Mouse (Mus musculus): ENCODE measurements at regions not wholly inside any gene's neighbourhood (a gene's known extent, or its start where the extent isn't known, plus 50 kb on each side); places are given as distances from the start of the nearest gene placed in this dataset.
"Not testable (repeated sequence)": the region's sequence is repeated elsewhere in the genome, so short reads cannot be mapped to it uniquely, and the experiment has no call there.

DNA sequence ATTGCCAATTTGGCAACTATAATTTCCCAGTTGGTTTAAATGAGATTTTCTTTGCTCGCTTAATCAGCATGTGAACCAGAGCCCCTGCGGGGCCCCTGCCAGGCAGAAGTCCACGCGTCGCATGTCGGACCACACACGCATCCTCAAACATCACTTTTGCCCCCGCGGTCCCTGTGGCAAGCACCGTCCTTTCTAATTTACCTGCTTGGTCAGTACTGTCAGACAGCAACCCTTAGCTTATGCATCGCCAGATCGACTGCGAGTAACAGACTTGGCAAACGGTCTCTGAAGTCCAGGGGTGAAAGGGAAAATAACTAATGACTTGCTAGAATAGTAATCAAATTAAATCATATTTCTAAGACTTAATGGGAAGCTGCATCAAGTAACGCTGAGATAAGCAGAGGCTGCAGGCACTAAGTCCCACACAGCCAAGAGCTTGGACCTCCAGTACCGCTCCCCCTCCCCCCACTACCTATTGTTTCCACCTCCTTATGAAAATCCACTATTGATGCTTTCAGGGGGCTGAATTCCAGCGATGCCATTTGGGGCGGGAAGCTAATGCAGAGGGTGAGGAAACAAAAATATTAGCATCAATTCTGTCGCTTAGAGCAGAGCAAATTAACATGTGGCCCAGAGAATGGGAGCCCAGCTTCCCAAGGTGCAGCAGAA is 142.0 kb upstream of the Cntnap4 start:
- DNase-seq (ENCODE audit: low spot score), result no peak

DNA sequence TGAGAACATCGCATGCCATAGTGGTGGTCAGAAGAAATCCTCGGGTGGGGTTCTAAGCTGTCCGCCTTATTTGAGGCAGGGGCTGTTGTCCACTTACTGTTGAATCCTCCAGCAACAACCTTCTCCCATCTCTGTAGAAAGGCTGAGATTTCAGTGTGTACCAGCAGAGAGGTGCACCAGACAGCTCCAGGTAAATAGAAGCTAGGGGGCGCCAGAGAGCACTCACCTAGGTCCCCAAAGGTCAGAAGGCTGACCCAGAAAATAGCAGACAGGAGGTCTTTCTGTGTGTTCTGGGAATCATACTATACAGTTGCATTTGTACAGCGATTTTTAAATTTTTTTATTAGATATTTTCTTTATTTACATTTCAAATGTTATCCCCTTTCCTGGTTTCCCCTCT is 157.9 kb upstream of the Cntnap4 start:
- no peak for DNase-seq (ENCODE audit: low spot score)

DNA sequence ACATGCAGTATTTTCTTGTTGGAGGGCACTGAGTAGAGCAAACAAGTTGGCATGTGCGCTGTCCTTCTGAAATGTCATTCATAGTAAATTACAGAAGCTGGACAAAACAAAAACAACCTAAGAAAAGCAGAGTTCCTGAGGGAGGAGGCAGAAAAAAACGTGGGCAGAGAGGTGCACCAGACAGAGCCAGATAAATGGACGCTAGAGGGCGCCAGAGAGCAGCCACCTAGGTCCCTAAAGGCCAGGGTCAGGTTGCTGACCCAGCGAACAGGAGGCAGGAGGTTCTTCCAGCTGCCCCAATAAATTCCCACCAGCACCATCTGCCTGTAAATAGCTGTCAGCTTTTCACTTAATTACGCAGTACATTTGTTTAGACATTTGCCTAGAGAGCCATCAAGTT is 158.6 kb upstream of the Cntnap4 start:
- DNase-seq (ENCODE audit: low spot score), result peak; percentile 14

DNA sequence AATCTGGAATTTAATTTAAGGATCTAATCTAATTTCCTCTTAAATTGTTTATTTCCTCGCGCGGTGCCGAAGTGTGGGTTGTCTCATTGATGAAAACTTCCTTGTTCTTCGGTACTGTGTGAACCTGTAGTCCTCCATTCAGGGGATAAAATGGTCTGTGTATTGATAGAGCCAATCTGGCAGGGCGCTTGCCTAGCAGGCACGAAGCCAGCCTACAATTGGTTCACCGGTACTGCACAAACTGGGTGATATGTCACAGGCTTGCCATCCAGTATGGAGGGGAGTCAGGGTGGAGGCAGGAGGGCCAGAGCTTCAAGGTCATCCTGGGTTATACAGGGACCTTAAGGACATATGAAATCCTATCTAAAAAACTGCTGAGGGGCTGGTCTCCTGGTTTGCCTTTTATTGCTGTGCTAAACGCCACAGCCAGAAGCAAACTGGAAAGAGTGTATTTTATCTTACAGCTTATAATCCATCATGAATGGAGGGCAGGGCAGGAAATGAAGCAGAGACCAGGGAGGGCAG is 161.6 kb upstream of the Cntnap4 start:
- no peak for DNase-seq (ENCODE audit: low spot score)

DNA sequence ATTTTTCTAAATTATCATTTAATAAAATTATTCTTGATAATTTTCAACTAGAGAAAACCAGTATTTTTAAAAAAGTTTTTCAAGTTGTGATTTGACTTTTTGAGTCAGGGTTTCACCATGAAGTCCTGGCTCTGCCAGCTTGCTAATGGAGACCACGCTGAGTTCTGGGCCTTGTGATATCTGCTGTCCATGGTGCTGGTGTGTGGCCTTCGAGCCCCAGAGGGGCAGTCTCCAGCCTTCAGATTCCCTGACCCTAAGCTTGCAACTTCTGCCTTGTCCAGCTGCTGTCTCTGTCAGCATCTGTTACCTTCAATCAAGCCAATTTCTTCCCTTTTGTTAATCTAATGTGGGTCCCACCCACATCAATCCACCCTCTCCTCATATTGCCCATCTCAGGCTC is 165.8 kb upstream of the Cntnap4 start:
- DNase-seq (ENCODE audit: low spot score), result no peak

DNA sequence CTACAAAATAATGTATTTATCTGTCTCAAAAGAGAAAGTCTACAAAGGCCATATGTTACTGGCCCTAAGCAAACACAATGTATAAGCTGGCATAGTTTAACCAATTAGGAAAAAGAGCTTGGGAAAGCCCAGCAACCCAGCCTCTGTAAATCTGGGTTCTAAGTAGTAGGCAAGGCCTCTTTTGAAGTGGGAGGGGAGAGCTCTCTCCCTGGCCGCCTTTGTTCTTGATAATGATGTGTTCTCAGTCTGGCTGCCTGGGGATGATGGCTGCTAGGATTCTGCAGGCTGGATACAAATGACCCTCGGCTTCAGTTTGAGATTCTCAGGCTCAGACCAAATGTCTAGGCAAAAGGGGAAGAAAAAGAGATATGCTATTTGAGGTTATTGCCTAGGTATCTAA is 172.4 kb upstream of the Cntnap4 start:
- DNase-seq (ENCODE audit: low spot score), result no peak

DNA sequence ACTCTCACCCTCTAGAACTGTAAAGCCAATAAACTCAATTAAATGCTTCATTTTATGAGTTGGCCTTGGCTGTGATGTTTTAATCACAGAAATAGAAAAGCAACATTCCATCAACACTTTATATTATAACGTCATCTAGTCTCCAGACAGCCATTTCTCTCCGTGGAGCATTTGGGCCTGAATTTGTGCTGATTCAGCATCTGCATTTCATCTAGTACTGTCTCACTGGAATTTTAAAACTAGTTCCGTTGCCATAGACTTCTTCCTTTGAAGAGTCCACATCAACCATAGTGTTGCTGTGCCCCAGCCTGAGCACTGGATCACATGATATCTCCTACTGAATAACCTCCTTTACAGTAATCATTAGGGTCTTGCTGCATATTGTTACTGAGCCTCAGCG is 179.7 kb upstream of the Cntnap4 start:
- DNase-seq (ENCODE audit: low spot score), result no peak

DNA sequence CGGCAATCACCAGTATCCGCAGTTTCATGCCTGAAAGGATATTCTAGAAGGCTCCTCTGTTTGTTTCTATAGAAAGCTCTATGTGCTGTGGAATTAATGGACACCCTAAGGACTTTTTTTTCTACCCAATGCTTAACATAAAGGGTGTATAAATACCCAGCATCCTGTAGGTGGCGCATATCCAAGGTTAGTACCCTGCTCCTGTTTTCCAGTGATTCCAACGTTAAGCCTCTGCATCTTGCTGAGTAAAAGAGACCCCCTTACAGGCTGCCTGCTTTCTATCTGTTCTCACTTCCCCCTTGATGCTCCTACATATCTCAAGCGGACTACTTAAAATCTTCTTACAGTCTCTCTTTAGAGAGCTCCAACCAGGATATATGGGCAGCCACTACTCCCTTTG is 221.5 kb upstream of the Cntnap4 start:
- no peak for DNase-seq (ENCODE audit: low spot score)

DNA sequence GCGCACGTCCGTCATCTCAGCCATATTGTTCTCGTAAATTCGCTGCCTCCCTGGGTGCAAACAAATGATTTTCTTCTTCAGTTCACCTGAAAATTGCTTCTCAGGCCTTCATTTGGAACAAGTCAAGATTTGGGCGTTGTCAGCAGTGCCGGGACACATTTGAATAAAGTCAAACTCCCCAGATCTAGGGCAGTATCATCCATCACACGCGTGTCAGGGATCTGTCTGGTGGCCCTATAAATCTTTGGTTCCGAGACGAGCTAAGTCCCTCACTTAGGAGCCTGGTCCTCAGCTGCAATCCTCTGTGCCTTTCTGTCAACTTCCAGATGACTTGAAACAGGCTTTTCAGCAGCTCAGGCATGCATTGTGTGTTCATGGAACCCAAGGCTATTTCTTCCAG is 236.7 kb upstream of the Cntnap4 start:
- no peak for DNase-seq (ENCODE audit: low spot score)

DNA sequence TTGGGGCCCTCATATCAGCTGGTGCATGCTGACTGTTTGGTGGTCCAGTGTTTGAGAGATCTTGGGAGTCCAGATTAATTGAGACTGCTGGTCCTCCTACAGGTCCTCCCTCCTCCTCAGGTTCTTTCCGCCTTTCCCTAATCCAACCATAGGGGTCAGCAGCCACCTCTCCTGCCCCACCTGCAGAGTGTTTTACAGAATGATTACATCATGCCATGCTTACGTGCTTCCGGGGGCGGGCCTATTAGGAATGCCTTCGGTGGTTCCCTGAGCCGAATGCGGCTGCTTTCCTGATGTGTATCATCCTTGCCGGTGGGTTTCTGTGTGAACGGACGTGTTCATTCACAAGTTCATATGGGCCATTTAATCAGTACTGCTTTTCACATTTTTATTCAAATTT is 237.8 kb upstream of the Cntnap4 start:
- DNase-seq (ENCODE audit: low spot score), result no peak

DNA sequence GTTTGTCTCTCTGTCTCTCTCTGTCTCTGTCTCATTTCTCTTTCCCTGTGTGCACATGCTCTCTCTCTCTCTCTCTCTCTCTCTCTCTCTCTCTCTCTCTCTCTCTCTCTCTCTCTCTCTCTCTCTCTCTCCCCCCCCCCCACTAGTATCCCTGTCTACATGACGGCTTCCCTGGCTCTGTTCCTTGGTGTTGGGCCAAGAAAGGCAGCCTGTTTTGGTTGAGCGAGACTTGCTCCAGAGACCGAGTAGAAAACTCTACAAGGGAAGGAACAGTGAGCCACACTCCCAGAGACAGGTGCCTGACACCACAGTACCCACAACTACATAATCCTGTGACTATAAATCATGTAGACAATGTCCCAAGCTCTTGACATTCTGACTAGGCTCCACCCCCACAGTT is 260.0 kb upstream of the Cntnap4 start:
- DNase-seq (ENCODE audit: low spot score), result no peak

DNA sequence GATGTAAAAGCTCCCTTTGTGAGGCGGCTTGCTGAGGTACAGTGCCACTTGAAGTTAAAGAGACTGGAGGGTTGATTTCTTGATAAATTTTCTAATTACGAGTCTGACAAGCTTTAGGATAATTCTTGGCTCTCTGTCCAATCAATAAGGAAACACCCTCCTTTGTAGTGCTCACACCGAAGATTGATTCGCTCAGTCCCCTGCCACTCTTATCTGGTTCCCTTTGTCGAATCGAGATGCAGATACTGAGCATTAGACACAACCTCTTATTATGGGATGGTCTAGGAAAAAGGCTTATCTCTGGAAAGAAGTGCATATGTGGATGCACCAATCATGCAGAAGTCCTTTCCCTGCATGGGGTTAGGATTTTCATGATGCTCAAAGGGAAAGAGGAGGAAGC is 261.5 kb upstream of the Cntnap4 start:
- no peak for DNase-seq (ENCODE audit: low spot score)

DNA sequence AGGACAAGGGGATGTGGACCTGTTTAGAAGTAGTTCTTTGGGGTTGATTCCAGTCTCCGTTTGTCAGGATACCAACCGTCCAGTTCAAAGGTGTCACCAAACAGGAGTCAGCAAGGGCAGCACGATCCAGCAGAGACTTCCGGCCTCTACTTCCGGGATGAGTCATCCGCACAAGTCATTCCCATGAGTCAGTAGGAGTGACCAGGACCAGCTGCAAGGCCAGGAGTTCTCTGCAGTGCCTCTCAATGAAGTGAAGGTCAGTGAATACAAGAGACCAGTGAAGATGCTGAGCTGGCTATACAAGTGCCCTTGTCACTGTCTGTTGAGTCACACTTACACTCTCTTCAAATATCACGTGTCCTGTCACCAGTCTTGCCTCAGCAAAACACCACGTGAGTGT is 272.8 kb upstream of the Cntnap4 start:
- no peak for DNase-seq (ENCODE audit: low spot score)

DNA sequence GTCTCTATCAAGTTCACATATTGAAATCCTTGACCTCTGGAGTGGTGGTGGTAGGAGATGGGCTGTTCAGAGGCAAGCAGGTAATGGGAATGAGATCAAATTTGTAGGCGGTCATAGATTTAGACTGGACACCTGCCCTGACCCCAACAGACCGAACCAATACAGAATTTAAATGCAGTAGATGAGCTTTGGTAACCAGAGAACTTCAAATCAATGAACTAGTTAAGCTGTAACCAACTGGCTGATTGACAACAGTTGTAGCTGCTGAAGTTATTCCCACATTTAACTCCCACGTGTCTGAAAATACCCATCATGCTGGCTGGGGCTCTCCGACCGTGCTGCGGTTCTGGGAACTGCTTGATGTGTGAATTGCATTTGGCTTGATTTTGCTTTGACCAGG is 268.5 kb upstream of the Gm6793 start:
- no peak for DNase-seq (ENCODE audit: low spot score)

DNA sequence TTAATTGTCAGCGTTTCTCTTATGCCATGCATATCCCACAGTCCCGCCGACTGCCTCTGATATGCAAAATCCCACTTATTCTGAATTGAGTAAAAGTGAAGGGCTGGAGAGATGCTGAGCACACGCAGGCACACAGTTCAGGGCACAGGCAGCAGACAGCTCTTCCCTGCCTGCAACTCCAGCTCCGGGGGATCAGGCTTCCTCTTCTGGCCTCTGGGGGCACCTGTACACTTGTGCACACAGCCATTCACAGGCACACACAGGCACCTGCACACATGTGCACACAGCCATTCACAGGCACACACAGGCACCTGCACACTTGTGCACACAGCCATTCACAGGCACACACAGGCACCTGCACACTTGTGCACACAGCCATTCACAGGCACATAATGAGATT is 254.8 kb upstream of the Gm6793 start:
- no peak for DNase-seq (ENCODE audit: low spot score)

DNA sequence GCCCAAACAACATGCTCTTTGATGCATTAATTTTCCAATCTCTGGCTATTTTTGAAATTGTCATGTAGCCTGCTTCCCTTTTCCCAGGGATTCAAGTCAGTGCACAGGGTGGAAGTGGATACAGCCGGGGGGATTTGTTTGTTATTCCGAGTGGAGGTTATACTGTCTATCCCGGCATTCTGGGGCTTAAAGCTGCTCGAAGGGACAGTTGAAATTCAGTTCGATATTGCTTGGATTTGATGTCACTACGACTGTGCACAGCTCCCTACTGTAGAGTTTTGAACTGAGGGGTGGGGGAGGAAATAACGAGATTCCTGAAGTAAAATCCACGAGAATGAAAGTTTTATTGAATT is 254.4 kb upstream of the Gm6793 start:
- no peak for DNase-seq (ENCODE audit: low spot score)

DNA sequence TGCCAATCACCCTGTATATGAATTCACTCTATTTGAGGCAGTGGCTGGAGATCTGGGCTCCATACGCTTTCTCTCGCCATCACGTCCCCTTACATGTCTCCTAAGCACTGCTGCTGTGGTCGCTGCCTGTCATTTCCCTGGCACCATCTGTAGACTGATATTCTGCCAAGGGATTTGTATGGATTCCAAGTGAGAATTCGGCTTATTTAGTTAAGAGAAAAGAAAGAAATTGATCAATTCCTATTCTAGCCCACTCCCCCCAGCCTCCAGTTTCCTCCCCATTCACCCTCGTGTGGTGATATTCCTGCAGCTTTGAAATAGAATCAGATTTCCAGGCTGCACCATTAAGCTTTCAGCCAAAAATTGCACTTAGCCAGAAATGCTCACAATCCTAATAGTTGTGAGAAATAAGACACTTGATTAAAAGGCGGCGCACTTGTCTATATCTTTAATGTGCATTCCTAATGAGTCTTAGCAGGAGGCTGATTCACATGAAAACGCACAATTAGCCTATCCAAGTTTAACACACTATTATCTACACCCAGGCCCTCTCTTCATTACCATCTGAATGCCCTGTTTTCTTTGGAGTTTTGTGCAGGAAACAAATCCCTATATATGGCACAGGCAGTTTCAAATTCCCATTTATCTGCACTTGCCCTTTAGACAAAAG is 253.8 kb upstream of the Gm6793 start:
- peak; percentile 48 for DNase-seq (ENCODE audit: low spot score)

DNA sequence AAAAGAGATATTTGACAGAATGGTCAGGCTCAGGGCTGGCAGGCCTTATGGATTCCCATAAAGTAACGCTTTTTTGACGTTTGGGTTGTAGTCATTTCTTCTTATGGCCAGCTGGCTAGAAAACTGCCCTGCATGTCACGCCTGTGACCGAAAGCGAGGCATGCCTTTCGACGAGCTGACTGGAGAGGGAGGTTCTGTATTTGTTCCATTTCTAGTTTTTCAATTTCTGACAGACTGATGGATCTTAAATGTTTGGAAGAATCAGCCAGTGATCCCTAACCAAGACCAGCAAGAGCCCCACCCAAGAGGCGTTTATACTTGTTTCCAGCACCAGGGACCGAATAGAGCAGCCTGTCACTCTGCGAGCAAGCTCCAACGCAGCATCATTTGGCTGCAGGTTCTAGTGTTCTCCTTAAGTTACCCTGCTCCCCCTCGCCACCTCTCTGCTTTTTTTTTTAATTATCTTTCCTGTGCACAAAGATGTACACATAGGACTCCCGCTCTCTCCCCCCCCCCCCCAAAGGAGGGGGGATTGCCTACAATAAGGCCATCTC is 243.2 kb upstream of the Gm6793 start:
- DNase-seq (ENCODE audit: low spot score), result no peak

DNA sequence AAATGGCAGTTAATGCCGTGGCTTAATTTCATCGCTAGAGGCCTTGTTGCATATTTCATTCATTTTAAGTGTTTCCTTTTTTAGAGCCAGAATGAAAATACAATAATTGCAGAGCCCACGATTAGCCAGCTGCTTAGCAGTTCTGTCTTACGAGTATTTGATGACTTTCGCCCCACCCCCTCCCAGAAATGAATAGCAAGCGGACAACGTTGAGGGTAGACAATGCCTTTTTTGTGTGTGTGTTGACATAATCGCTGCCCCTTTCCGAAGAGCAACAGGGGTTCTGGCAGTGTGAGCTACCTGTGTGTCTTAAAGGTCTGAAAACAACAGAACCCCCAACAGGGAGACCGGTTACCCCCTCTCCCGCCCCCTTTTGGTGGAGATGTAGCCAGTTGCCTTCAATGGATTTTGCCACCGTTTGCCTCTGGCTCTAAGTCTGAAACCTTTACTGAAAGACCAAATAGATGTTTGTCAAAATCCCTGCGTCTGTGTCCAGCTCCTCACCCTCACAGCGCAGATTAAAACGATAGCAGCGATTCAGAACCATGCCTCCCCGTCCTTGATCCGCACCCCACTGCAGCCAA is 242.6 kb upstream of the Gm6793 start:
- no peak for DNase-seq (ENCODE audit: low spot score)

DNA sequence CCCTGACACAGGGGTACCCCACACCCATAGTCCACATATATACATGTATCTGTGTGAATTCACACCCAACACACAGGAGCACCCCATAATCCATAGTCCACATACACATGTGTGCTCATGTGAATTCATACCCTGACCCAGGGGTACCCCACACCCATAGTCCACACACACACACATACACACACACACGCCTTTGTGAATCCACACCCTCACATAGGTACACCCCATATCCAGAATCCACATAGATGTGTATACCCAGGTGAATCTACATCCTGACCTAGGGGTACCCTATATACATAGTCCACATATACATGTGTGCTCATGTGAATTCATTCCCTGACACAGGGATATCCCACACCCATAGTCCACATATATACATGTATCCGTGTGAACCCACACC is 231.8 kb upstream of the Gm6793 start:
- not testable (repeated sequence) for DNase-seq (ENCODE audit: low spot score)

DNA sequence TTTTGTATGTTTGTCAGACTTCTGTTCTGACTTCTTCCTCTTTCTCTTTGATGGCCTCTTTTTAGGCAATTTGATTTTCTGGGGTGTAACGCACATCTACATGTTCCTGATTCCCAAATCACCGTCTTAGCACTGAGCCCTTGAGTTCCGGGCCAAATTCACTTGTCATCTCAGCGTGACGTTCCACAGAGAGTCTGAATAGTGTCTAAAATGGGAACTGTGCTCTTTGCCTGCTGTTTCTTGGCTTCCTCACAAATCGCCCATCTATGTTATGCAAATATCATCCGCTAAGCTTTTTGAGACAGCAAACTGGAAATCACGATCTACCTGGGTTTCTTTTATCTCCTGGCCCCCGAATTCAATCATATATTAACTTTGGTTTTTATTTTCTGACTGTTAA is 223.8 kb upstream of the Gm6793 start:
- DNase-seq (ENCODE audit: low spot score), result no peak

DNA sequence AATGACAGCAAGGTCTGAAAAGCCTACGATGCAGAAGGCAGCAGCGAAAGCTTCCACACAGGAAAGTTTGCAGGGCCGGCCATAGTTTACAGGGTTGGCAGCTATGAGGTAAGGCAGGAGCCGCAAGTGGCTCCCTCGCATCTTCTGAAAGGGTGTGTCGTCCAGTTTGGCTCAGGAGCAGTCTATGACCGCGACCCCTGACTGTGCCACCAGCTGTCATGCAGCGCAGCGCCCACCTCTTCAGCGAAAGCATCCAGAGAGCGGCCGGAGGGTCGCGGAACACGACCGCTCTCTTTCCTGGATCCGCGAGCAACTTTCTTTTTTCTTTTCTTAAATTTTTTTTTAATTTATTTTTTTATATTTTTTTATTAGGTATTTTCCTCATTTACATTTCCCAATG is 221.9 kb upstream of the Gm6793 start:
- DNase-seq (ENCODE audit: low spot score), result not testable (repeated sequence)

DNA sequence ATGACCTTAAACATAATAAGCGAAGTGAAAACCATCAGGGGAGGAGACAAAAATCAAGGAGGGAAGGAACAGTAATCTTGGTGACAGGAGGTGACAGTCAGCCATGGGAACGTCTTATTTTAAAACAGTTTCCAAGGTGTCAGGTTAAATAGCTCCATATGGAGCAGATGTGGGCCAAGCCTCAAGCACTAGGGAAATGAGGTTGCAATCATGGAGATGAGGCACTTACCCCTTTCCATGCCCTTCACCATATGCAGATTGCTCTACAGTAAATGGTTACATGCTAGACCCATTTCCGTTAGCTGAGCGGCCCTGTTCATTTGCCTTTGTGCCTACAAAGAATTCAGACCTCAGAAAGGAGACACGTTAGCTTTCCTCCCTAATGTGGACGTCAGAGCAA is 204.8 kb upstream of the Gm6793 start:
- DNase-seq (ENCODE audit: low spot score), result no peak

All from layer of hippocampus, adult 11-12 months (tissue).